Mouse (Mus musculus): ENCODE results near the gene Ttc23.

Gene Ttc23

DNA sequence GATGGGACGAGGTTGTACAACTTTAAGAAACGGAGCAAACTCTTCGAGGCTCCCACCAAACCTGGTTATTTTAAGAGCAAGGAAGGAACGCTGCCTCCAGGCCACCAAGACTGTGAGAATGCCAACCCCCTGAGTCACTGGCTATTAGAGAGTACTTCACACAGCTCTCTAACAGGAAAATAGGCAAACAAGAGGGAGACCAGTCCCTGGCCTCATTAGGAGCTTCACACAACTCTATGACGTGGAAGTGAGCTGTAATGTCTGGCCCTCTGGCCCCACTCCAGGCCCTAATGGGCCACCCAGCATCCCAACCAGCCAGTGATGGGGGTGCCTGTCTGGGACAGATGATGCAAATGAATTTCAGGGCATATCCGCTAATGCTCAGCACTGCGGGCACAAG, 94.5 kb downstream of the Ttc23 start:
- no peak for DNase-seq (ENCODE audit: low spot score)

DNA sequence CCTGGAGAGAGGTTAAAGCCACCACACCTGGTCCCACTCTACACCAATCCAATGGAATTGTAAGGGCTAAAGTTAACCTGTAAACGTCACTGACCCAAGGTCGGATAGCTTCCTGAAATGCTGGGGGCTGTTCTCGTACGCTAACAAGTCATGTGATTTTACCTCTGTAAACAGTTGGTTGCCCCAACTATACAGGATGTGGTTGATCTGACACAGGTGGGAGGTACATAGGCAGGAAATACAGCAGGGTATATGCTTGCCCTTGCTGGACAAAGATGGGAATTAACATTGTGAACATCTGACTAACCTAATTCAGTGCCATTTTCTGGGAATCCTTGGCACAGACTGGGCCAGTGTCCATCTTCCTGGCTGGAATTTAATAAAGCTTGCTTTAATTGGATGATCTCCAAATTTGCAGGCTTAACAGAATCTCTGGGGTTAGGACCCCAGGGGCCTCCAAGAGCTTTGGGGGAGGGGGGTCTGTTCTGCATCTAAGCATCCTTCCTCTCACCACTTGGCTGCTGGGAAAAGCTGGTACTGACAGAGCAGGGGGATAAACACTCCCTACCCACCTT, 100.6 kb downstream of the Ttc23 start:
- no peak for DNase-seq (ENCODE audit: low spot score)

- no peak for DNase-seq (ENCODE audit: low spot score)
Measured at GRCm38 (mm10) chr7:67749441-67750239, 102.4 kb downstream of the Ttc23 start.

DNA sequence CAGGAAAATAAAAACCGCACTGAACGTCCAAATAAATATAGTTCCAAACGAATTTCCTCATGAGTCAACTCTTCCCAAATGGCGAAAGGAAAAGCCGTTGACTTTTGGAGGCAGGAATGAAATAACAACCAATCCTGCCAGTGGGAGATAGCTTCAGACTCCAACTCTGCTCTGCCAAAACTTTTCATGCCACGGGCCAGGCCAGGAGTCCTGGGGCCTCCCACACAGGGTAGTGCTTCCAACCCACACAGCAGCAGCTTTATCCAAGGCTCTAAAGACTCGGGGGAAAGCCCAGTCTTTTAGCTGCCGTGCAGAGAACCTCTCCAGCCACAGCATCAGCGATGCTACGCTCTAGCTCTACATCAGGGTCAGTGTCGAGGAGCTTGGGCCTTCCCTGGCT, 107.4 kb downstream of the Ttc23 start:
- DNase-seq (ENCODE audit: low spot score) = peak; percentile 46

- no peak for DNase-seq (ENCODE audit: low spot score)
Measured at GRCm38 (mm10) chr7:67755366-67755765, 108.2 kb downstream of the Ttc23 start.

GRCm38 (mm10) chr7:67756636-67757035, 109.4 kb downstream of the Ttc23 start:
- no peak for DNase-seq (ENCODE audit: low spot score)

GRCm38 (mm10) chr7:67758506-67758857, 111.3 kb downstream of the Ttc23 start:
- no peak for DNase-seq (ENCODE audit: low spot score)

GRCm38 (mm10) chr7:67758858-67759628, 111.8 kb downstream of the Ttc23 start:
- DNase-seq (ENCODE audit: low spot score) = peak; percentile 54

DNA sequence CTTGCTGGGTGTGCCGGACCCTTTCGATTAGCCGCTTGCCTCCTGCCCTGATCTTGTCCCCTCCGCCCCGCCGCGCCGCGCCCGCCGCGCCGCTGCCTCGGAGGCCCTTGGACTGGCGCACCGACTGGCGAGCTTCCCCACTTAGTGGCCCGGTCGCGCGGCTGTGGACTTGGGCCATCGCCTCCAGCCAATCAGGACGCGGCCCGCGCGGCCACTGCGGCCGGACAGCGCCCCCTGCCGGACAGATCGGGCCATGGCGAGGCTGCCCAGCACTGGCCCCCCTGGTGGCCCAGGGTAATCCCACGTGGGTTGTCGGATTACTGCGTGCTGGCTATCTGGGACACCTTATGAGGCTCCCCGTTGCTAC, 112.4 kb downstream of the Ttc23 start, which contains the start of gene Synm:
TSS of gene Synm (minus strand) at position 114 of the 367 bp plus-strand sequence.
- DNase-seq (ENCODE audit: low spot score) = peak; percentile 96

DNA sequence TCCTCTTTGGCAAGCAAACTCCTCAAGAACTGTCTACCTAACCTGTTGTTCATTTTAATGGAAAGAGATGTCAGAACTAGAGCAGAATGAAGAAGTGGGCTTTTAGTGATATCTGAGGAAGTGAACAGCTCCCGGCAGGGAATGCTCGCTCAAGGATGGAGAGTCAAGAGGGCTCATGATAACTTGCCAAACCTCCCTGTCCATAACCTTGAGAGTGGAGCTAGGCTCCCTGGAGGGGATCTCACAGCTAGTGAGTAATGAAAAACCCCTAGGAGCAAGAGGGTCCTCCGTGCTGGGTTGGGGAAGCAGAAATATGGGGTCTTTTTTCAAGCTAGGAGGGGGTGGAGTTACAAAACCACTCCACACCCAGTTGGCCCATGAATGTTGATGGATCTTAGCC, 116.4 kb downstream of the Ttc23 start:
- no peak for DNase-seq (ENCODE audit: low spot score)

DNA sequence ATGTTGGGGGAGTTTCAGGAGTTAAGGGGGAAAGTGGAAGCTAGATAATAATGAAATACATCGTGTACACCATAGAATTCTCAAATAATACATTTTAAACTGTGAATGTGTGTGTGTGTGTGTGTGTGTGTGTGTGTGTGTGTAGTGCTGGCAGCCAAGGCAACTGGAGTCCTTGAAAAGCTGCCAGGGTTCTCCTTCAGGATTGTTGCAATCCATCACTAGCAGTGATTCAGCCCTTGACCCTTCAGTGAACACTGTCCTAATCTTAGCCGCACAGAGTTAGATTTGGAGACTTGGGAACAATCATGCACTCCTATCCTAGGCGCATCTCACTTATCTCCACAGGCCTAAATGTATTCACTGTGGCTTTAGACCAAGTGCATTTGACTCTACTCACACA, 120.9 kb downstream of the Ttc23 start:
- no peak for DNase-seq (ENCODE audit: low spot score)

DNA sequence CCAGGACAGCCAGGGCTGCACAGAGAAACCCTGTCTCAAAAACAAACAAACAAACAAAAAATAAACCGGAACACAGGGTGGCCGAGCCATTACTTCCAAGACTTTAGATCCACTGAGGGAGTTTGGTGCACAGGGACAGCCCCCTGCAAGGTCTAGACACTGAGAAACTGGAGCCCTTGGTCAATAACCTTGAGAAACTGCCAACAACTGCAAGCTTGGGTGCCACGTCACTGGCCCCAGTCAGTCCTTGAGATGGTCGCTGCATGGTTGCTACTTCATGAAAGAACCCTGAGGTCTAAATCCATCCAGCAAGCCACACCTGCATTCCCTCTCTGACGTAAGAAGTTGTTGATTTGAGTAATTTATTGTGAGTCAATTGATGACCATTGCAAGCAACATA, 122.3 kb downstream of the Ttc23 start:
- DNase-seq (ENCODE audit: low spot score) = peak; percentile 31

DNA sequence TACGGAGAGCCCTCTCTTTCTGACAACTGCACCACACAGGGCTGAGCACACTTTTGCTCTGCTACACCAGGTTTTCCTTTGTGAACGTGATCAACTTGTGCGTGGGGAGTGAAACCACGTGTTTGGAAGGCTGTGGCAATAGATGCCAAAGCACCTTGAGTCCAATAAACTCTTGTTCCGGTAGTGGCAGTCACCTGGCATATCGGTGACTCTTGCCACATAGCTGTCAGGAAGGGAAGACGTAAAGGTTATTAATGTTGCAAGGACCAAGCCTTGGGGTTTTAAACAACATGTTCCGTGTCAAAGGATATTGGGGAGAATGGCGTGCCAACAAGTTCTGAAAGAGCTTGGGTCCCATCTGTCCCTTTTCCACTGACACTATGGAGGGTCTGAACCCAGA, 125.0 kb downstream of the Ttc23 start:
- no peak for DNase-seq (ENCODE audit: low spot score)

GRCm38 (mm10) chr7:67775623-67776022, 128.4 kb downstream of the Ttc23 start:
- DNase-seq (ENCODE audit: low spot score) = no peak

DNA sequence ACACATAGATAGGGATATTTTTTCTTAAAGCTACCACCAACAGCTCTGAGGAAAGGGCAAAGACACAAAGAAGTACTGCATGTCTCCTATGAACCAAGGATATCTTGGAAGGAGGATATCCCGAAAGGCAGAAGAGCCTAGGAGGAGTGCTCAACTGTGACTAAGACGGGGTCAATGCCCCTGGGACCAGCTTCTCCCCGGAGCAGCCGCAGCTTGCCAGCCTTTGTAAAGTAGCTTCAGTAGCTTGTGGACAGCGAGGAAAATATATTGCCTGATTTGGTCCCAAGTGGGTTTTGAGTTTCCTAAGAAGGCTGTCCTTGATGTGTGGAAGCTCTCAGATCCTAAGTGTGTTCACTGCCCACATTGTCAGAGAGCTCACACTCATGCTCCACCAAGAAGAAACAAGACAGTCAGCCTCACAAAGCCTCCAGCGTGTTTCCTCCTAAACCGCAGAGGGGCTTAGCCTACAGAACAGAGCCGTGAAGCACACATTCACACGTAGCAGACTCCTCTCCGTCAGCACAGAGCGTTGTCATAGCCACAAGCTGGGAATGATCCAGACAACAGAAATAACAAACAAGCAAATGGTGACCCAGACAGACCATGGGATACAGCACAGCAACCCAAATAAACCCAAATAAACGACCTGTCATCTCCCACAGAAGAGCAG, 129.6 kb downstream of the Ttc23 start:
- DNase-seq (ENCODE audit: low spot score) = no peak

DNA sequence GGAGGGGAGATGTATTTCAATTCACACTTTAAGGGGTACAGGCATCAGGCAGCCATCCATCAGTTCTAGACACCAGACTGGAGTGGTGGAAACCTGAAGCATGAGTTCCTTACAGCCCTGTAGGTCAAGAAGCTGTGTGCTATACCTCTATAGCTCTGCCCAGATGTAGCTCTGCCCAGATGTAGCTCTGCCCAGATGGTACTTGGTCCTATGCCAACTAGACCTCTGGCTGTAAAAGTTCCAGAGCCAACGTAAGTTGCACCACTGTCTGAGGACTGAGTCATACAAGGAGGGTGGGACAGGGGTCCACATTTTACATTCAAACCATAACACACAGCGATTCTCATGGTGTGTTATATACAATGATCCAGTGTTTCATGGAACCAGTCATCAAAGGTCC, 140.7 kb downstream of the Ttc23 start:
- DNase-seq (ENCODE audit: low spot score) = no peak

- DNase-seq (ENCODE audit: low spot score) = peak; percentile 54
Measured at GRCm38 (mm10) chr7:67788713-67789112, 141.5 kb downstream of the Ttc23 start.

GRCm38 (mm10) chr7:67791256-67791655, 144.0 kb downstream of the Ttc23 start:
- no peak for DNase-seq (ENCODE audit: low spot score)

GRCm38 (mm10) chr7:67793449-67793848, 146.2 kb downstream of the Ttc23 start:
- DNase-seq (ENCODE audit: low spot score) = no peak

DNA sequence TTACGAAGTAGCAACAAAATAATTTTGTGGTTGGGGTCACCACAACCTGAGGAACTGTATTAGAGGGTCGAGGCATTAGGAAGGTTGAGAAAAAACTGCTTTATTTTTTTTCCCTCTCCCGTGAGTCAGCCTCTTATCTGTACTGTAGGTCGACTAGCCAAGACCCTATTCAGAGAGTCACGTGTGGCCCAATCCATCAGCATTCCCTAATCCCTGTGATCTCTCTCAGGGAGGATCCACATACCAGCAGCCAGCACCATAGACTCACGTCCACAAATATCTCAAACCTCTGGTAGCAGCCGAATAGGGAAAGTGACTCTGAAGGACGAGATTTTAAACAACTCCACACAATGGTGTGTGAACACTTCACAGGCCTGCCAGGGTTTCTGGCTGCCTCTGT, 149.9 kb downstream of the Ttc23 start:
- DNase-seq (ENCODE audit: low spot score) = no peak

- DNase-seq (ENCODE audit: low spot score) = no peak
Measured at GRCm38 (mm10) chr7:67798476-67798875, 151.3 kb downstream of the Ttc23 start.

GRCm38 (mm10) chr7:67800547-67800946, 153.3 kb downstream of the Ttc23 start:
- no peak for DNase-seq (ENCODE audit: low spot score)

GRCm38 (mm10) chr7:67801022-67801421, 153.8 kb downstream of the Ttc23 start:
- DNase-seq (ENCODE audit: low spot score) = no peak

All from ovary, postnatal 36 days (tissue).